ENCODE assay signal across 9 mouse cellular contexts in the genomic region with DNA sequence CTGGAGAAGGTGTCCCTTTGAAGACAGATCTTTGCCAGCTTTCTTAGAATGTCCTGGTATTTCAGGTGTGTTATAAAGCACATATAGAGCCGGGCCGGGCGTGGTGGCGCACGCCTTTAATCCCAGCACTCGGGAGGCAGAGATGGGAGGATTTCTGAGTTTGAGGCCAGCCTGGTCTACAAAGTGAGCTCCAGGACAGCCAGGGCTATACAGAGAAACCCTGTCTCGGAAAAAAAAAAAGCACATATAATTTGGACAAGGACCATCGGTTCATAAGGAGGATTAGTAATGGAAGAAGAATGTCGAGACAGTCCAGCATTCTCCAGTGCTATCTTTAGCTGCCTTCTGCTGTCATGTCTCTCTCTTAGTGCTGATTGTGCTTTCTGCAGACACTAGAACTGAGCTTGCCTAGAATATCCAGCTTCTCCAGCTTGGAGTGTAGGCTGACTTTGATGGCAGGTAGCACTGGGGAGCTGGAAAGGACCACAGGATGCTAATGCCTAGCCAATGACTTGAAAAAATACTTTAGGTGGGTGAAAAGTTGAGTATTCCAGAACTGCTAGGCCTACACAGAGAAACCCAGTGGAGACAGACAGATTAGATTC. TPM values are rescaled to one million over a fixed set of nuclear protein-coding genes. Genes with fewer than 3 reads are reported as not detected.
DNase-seq lines count a peak whose midpoint lies in the region; ATAC-seq lines count a peak whose summit lies in the region.
"Had no signal": no experiment of that assay in that cellular context is flagged by ENCODE, and none has a peak within 500 bp of the region (broad histone marks: within the 10 kb centered on the region; RNA-seq: fewer than 3 reads in every experiment).

No protein-coding gene starts in this region.

- no peaks in the 10 kb centered on the region for H3K9me3 ChIP-seq in forebrain, embryonic 10.5 days
- H3K9me3 ChIP-seq in forebrain, embryonic 13.5 days (replicated peaks) = no peaks in the 10 kb centered on the region
- H3K9me3 ChIP-seq in lung, embryonic 16.5 days (ENCODE audit: control insufficient read depth, low read length) = no peaks in the 10 kb centered on the region
- H3K9me3 ChIP-seq: hindbrain, embryonic 15.5 days had no signal

- no peak overlapping the region for H3K4me2 ChIP-seq in forebrain, embryonic 13.5 days
- no peak overlapping the region for H3K4me2 ChIP-seq in lung, embryonic 16.5 days (ENCODE audit: low read depth, low read length)
- H3K4me2 ChIP-seq: hindbrain, embryonic 15.5 days had no signal

- no peak overlapping the region for H3K27ac ChIP-seq in forebrain, embryonic 10.5 days
- H3K27ac ChIP-seq in forebrain, embryonic 13.5 days = no peak overlapping the region
- H3K27ac ChIP-seq in lung, embryonic 16.5 days (ENCODE audit: low read length) = no peak overlapping the region
- H3K27ac ChIP-seq: hindbrain, embryonic 15.5 days had no signal

- WGBS in forebrain, embryonic 10.5 days = 93% methylated on average over 9 of the region's 9 CpGs
- WGBS in forebrain, embryonic 13.5 days = 93% methylated on average over 9 of the region's 9 CpGs
- 73% methylated on average over 9 of the region's 9 CpGs for WGBS in lung, embryonic 16.5 days

- DNase-seq in forebrain, embryonic 10.5 days (ENCODE audit: extremely low spot score, low spot score) = peak; percentile 34
- no peak for DNase-seq in lung, postnatal 14 days
- peak; percentile 18 for DNase-seq in T-cell, adult 2 months (ENCODE audit: low spot score)
- DNase-seq in induced T-regulatory cell, adult 2 months (ENCODE audit: low read depth) = peak; percentile 57
- DNase-seq in layer of hippocampus, adult 9-10 months (ENCODE audit: low spot score) = no peak

- ATAC-seq in forebrain, embryonic 13.5 days = no peak
- 0 out of 2 replicates have a peak, but pooled peaks have one; percentile 37 for ATAC-seq in lung, embryonic 16.5 days (ENCODE audit: low read depth)
- peak; percentile 49 for ATAC-seq in neutrophil, adult 5-6 weeks (ENCODE audit: extremely low read depth, insufficient number of reproducible peaks, low FRiP score, poor library complexity, severe bottlenecking)

- no peak overlapping the region for H3K9ac ChIP-seq in forebrain, embryonic 13.5 days
- no peak overlapping the region for H3K9ac ChIP-seq in lung, embryonic 16.5 days (ENCODE audit: low read length)
- H3K9ac ChIP-seq: hindbrain, embryonic 15.5 days had no signal

- no peak overlapping the region for H3K4me3 ChIP-seq in forebrain, embryonic 10.5 days
- no peak overlapping the region for H3K4me3 ChIP-seq in forebrain, embryonic 13.5 days
- H3K4me3 ChIP-seq in lung, embryonic 16.5 days (ENCODE audit: low read length) = no peak overlapping the region
- H3K4me3 ChIP-seq: hindbrain, embryonic 15.5 days had no signal

- peaks cover 9% of the 10 kb centered on the region for H3K36me3 ChIP-seq in forebrain, embryonic 10.5 days (replicated peaks)
- H3K36me3 ChIP-seq in forebrain, embryonic 13.5 days (ENCODE audit: poor library complexity, severe bottlenecking) = no peaks in the 10 kb centered on the region
- H3K36me3 ChIP-seq in lung, embryonic 16.5 days (ENCODE audit: control insufficient read depth, insufficient read depth, low read length) = no peaks in the 10 kb centered on the region
- H3K36me3 ChIP-seq: hindbrain, embryonic 15.5 days had no signal

- H3K27me3 ChIP-seq in forebrain, embryonic 10.5 days (ENCODE audit: poor library complexity, severe bottlenecking) = no peaks in the 10 kb centered on the region
- H3K27me3 ChIP-seq in forebrain, embryonic 13.5 days = no peaks in the 10 kb centered on the region
- no peaks in the 10 kb centered on the region for H3K27me3 ChIP-seq in lung, embryonic 16.5 days (ENCODE audit: control insufficient read depth, insufficient read depth, low read depth, low read length)
- H3K27me3 ChIP-seq: hindbrain, embryonic 15.5 days had no signal

- H3K4me1 ChIP-seq in forebrain, embryonic 10.5 days = peaks cover 27% of the 10 kb centered on the region
- peaks cover 42% of the 10 kb centered on the region for H3K4me1 ChIP-seq in forebrain, embryonic 13.5 days
- H3K4me1 ChIP-seq in lung, embryonic 16.5 days (replicated peaks; ENCODE audit: control insufficient read depth, insufficient read depth, low read length) = peaks cover 30% of the 10 kb centered on the region

RNA-seq across cellular contexts. Expression of gene Pknox1, which starts 5.9 kb away (rescaled TPM):
- polyA plus RNA-seq in forebrain, embryonic 10.5 days (2016; fragmentation: Nextera tagmentation; extraction: Ambion mirVana) = 18.3 and 19.1 TPM in 2 replicates
- 29.6 and 30.5 TPM in 2 replicates for polyA plus RNA-seq in forebrain, embryonic 13.5 days (2015; fragmentation: Nextera tagmentation; extraction: Ambion mirVana)
- 44.1 and 44.4 TPM in 2 replicates for polyA plus RNA-seq in lung, embryonic 16.5 days (2015; fragmentation: Nextera tagmentation; extraction: Ambion mirVana)
- 57.5 and 63.9 TPM in 2 replicates for total RNA-seq in neutrophil, adult 5-6 weeks (2017)

RNA-seq across cellular contexts. Expression of gene Ndufv3, which starts 50.5 kb away (rescaled TPM):
- polyA plus RNA-seq in forebrain, embryonic 10.5 days (2016; fragmentation: Nextera tagmentation; extraction: Ambion mirVana) = 214 and 224 TPM in 2 replicates
- 340 and 354 TPM in 2 replicates for polyA plus RNA-seq in forebrain, embryonic 13.5 days (2015; fragmentation: Nextera tagmentation; extraction: Ambion mirVana)
- 253 and 258 TPM in 2 replicates for polyA plus RNA-seq in lung, embryonic 16.5 days (2015; fragmentation: Nextera tagmentation; extraction: Ambion mirVana)
- total RNA-seq in neutrophil, adult 5-6 weeks (2017) = 69.1 and 76.3 TPM in 2 replicates

RNA-seq across cellular contexts. Expression of gene Wdr4, which starts 50.6 kb away (rescaled TPM):
- polyA plus RNA-seq in forebrain, embryonic 10.5 days (2016; fragmentation: Nextera tagmentation; extraction: Ambion mirVana) = 78.5 and 81.3 TPM in 2 replicates
- polyA plus RNA-seq in forebrain, embryonic 13.5 days (2015; fragmentation: Nextera tagmentation; extraction: Ambion mirVana) = 37.9 and 43.6 TPM in 2 replicates
- 28.6 and 33.7 TPM in 2 replicates for polyA plus RNA-seq in lung, embryonic 16.5 days (2015; fragmentation: Nextera tagmentation; extraction: Ambion mirVana)
- total RNA-seq in neutrophil, adult 5-6 weeks (2017) = 9.6 and 10.9 TPM in 2 replicates

Comparison
In these comparisons a context has a peak if more than half of its experiments do, and no peak if none do; other contexts are left out.
1. DNase-seq: peak in forebrain, embryonic 10.5 days (single experiment), T-cell, adult 2 months (single experiment) and induced T-regulatory cell, adult 2 months (single experiment); none in lung, postnatal 14 days (single experiment) and layer of hippocampus, adult 9-10 months (single experiment).